Mouse (Mus musculus): ENCODE results near the gene Fam187b.

DNA sequence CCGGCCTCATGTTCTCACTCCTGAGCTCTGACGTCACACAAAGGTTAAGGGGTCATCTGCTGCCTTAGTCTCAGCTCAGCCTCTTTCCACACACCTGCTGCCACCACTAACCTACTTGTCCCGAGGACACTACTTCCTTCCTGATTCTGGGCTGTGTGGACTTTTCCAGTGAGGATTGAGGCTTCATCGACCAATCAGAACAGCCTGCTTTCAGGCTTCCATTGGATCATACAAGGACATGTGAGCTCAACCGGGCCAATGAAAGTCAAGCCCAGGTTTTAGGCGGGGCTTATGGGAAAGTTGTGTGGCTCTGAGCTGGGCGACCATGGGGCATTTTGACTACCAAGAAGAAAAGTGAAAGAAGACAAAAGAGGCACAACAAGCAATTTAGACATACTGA is 63.3 kb downstream of the Fam187b start:
- TF ChIP-seq UBTF (IDR thresholded peaks at IDR 0.05; ENCODE audit: low read depth, low read length), result no peak
- no peak for TF ChIP-seq CTCF (conservative IDR thresholded peaks at IDR 0.05 in 1 of 2, IDR thresholded peaks at IDR 0.05 in 1 of 2; ENCODE audit: low read depth in 2 of 2, low read length in 2 of 2)
- no peak for TF ChIP-seq POLR2A (IDR thresholded peaks at IDR 0.05; ENCODE audit: low read depth, low read length)
- TF ChIP-seq SIN3A (IDR thresholded peaks at IDR 0.05; ENCODE audit: low read length), result no peak
- TF ChIP-seq ZKSCAN1 (IDR thresholded peaks at IDR 0.05; ENCODE audit: borderline replicate concordance, low read depth, low read length), result no peak
- TF ChIP-seq E2F4 (IDR thresholded peaks at IDR 0.05; ENCODE audit: insufficient replicate concordance, low read depth, low read length), result no peak
- TF ChIP-seq MAZ (IDR thresholded peaks at IDR 0.05; ENCODE audit: low read depth, low read length), result no peak
- TF ChIP-seq USF1 (IDR thresholded peaks at IDR 0.05; ENCODE audit: low read depth, low read length), result peak; percentile 47
- no peak for TF ChIP-seq RCOR1 (conservative IDR thresholded peaks at IDR 0.05; ENCODE audit: low read depth, low read length)
- no peak for TF ChIP-seq IRF4 (IDR thresholded peaks at IDR 0.05; ENCODE audit: low read depth, low read length)
- no peak for TF ChIP-seq NELFE (IDR thresholded peaks at IDR 0.05; ENCODE audit: low read depth, low read length)
- no peak for TF ChIP-seq EP300 (IDR thresholded peaks at IDR 0.05; ENCODE audit: low read length)
- TF ChIP-seq ZNF384 (IDR thresholded peaks at IDR 0.05; ENCODE audit: low read depth, low read length), result no peak
- TF ChIP-seq MAX (IDR thresholded peaks at IDR 0.05; ENCODE audit: low read length), result no peak

All from CH12.LX (cell line).